Mouse (Mus musculus) limb, embryonic 11.5 days (tissue): ENCODE measurements around the gene Krr1. TPM values are rescaled to one million over a fixed set of nuclear protein-coding genes. Genes with fewer than 3 reads are reported as not detected.

Source experiments
- ATAC-seq: fragments of 200-750 bp; cut with Nextera tagmentation; 2 replicates; pipeline ENCODE4 v1.8.0; 2017; ENCODE audit warnings: low read depth; ENCODE audit not compliant: insufficient number of reproducible peaks, low FRiP score, low TSS enrichment
- DNase-seq: peaks from one replicate; pipeline ENCODE4 v3.0.0-alpha.2; 2015; ENCODE audit warnings: low spot score
- H3K27ac ChIP-seq: fragments of 300-500 bp; sonication (generic); replicated peaks from 2 replicates; pipeline ENCODE4 v1.5.1; 2014; ENCODE audit warnings: low read depth, mild to moderate bottlenecking, low read length
- H3K27me3 ChIP-seq: fragments of 300-500 bp; sonication (generic); 2 replicates; pipeline ENCODE4 v1.6.1; 2014; ENCODE audit warnings: mild to moderate bottlenecking, low read length, mixed read lengths; ENCODE audit not compliant: control insufficient read depth, insufficient read depth
- H3K36me3 ChIP-seq: fragments of 300-500 bp; sonication (generic); 2 replicates; pipeline ENCODE4 v1.6.1; 2014; ENCODE audit warnings: mild to moderate bottlenecking, low read length, moderate library complexity, mixed read lengths; ENCODE audit not compliant: control insufficient read depth, insufficient read depth
- H3K4me1 ChIP-seq: fragments of 300-500 bp; sonication (generic); 2 replicates; pipeline ENCODE4 v1.6.1; 2014; ENCODE audit warnings: low read length, mixed read lengths; ENCODE audit not compliant: control insufficient read depth, insufficient read depth
- H3K4me2 ChIP-seq: fragments of 300-500 bp; sonication (generic); 2 replicates; pipeline ENCODE4 v1.6.1; 2014; ENCODE audit warnings: low read depth, mild to moderate bottlenecking, moderate library complexity; ENCODE audit not compliant: severe bottlenecking
- H3K4me3 ChIP-seq: fragments of 300-500 bp; sonication (generic); 2 replicates; pipeline ENCODE4 v1.5.1; 2014; ENCODE audit warnings: low read depth, low read length
- H3K9ac ChIP-seq: fragments of 300-500 bp; sonication (generic); 2 replicates; pipeline ENCODE4 v1.6.1; 2014; ENCODE audit warnings: mild to moderate bottlenecking, low read length
- H3K9me3 ChIP-seq: fragments of 300-500 bp; sonication (generic); 2 replicates; pipeline ENCODE4 v1.6.1; 2016; ENCODE audit warnings: low read length; ENCODE audit not compliant: control insufficient read depth
- WGBS: fragments of 180-500 bp; shearing (Covaris S2); extraction: QIAGEN DNeasy Blood & Tissue Kit; methylation state at CpG from one replicate; pipeline ENCODE4 v1.1.7; 2014; 5-methylcytosine and 5-hydroxymethylcytosine counted together
- polyA plus RNA-seq: library from polyadenylated mRNA; unstranded; fragments of >200 nt; fragmentation: Nextera tagmentation; extraction: Ambion mirVana; gene quantifications from 2 replicates; pipeline ENCODE4 v1.2.1, GENCODE M21; 2014

Krr1 gene
- polyA plus RNA-seq = 64.7 and 66.4 TPM in 2 replicates

- DNase-seq (peak; percentile 94), ATAC-seq (peak; percentile 94)
- H3K27ac ChIP-seq = no peak within 1 kb of the TSS
- no peaks in the 10 kb centered on the region for H3K27me3 ChIP-seq
- H3K36me3 ChIP-seq = no peaks in the 10 kb centered on the region; the same call in 1 of the 2 replicates
- H3K4me1 ChIP-seq = no peaks in the 10 kb centered on the region
- H3K9me3 ChIP-seq = no peaks in the 10 kb centered on the region
- H3K9ac ChIP-seq = peak within 1 kb of the TSS; percentile 85
- 0% methylated on average over 51 of the region's 51 CpGs for WGBS
- H3K4me2 ChIP-seq = peak within 1 kb of the TSS; percentile 69
- peak within 1 kb of the TSS; percentile 95 for H3K4me3 ChIP-seq
Observed at GRCm38 (mm10) chr10:111972542-111973361, at the start of gene Krr1. Gene Krr1, plus strand, starts transcription at chr10:111972664.

GRCm38 (mm10) chr10:111923503-111924135, 48.8 kb upstream of the Krr1 start:
- Histone ChIP-seq H3K27ac (no peak overlapping the region), H3K36me3 (no peaks in the 10 kb centered on the region), H3K4me2 (no peak overlapping the region), H3K9me3 (no peaks in the 10 kb centered on the region), H3K4me1 (peaks cover 4% of the 10 kb centered on the region), H3K4me3 (no peak overlapping the region), H3K9ac (no peak overlapping the region), H3K27me3 (no peaks in the 10 kb centered on the region)
- 80% methylated on average over 4 of the region's 4 CpGs for WGBS
- ATAC-seq = no peak
- no peak for DNase-seq

- ATAC-seq (no peak), DNase-seq (no peak)
- H3K4me1 ChIP-seq = peaks cover 4% of the 10 kb centered on the region
- H3K4me3 ChIP-seq = no peak overlapping the region
- H3K27me3 ChIP-seq = no peaks in the 10 kb centered on the region
- WGBS = 63% methylated on average over 3 of the region's 3 CpGs
- no peaks in the 10 kb centered on the region for H3K36me3 ChIP-seq
- no peaks in the 10 kb centered on the region for H3K9me3 ChIP-seq
- no peak overlapping the region for H3K9ac ChIP-seq
- no peak overlapping the region for H3K4me2 ChIP-seq
- H3K27ac ChIP-seq = no peak overlapping the region
Observed at GRCm38 (mm10) chr10:111924141-111924540, 48.3 kb upstream of the Krr1 start.

- Histone ChIP-seq H3K9ac (no peak overlapping the region), H3K4me1 (peaks cover 4% of the 10 kb centered on the region), H3K27ac (0 out of 2 replicates have a peak overlapping the region, but pooled peaks have one; percentile 48), H3K27me3 (no peaks in the 10 kb centered on the region), H3K4me3 (no peak overlapping the region), H3K9me3 (no peaks in the 10 kb centered on the region), H3K4me2 (peak overlapping the region; percentile 5; the same call in 1 of the 2 replicates), H3K36me3 (no peaks in the 10 kb centered on the region)
- ATAC-seq (0 out of 2 replicates have a peak, but pooled peaks have one; percentile 28), DNase-seq (peak; percentile 51)
- WGBS = 38% methylated on average over 12 of the region's 12 CpGs
Observed at GRCm38 (mm10) chr10:111924716-111925488, 47.6 kb upstream of the Krr1 start.

GRCm38 (mm10) chr10:111925489-111925860, 47.0 kb upstream of the Krr1 start:
- H3K4me3 ChIP-seq = no peak overlapping the region
- H3K36me3 ChIP-seq = no peaks in the 10 kb centered on the region
- H3K9ac ChIP-seq = no peak overlapping the region
- H3K27ac ChIP-seq = 0 out of 2 replicates have a peak overlapping the region, but pooled peaks have one; percentile 48
- WGBS = 3% methylated on average over 10 of the region's 10 CpGs
- DNase-seq = peak; percentile 98
- H3K27me3 ChIP-seq = no peaks in the 10 kb centered on the region
- H3K4me1 ChIP-seq = peaks cover 4% of the 10 kb centered on the region
- H3K4me2 ChIP-seq = peak overlapping the region; percentile 5; the same call in 1 of the 2 replicates
- no peaks in the 10 kb centered on the region for H3K9me3 ChIP-seq
- ATAC-seq = peak; percentile 81

- no peak overlapping the region for H3K9ac ChIP-seq
- no peak overlapping the region for H3K27ac ChIP-seq
- no peaks in the 10 kb centered on the region for H3K27me3 ChIP-seq
- no peaks in the 10 kb centered on the region for H3K9me3 ChIP-seq
- H3K4me3 ChIP-seq = no peak overlapping the region
- WGBS = 73% methylated on average over 11 of the region's 11 CpGs
- H3K36me3 ChIP-seq = no peaks in the 10 kb centered on the region
- DNase-seq (no peak), ATAC-seq (no peak)
- H3K4me2 ChIP-seq = no peak overlapping the region
- H3K4me1 ChIP-seq = no peaks in the 10 kb centered on the region
Observed at GRCm38 (mm10) chr10:111932621-111933345, 39.7 kb upstream of the Krr1 start.

- Histone ChIP-seq H3K27me3 (no peaks in the 10 kb centered on the region), H3K36me3 (no peaks in the 10 kb centered on the region), H3K27ac (no peak overlapping the region), H3K4me3 (no peak overlapping the region), H3K4me2 (no peak overlapping the region), H3K4me1 (no peaks in the 10 kb centered on the region), H3K9me3 (no peaks in the 10 kb centered on the region), H3K9ac (no peak overlapping the region)
- WGBS = 95% methylated on average over 2 of the region's 2 CpGs
- DNase-seq (no peak), ATAC-seq (no peak)
Observed at GRCm38 (mm10) chr10:111935207-111935606, 37.3 kb upstream of the Krr1 start.
